Mouse (Mus musculus) heart, adult 9 months (tissue): Measurements from ENCODE around the gene Elp1.

Source experiments
- DNase-seq, 2 experiments: peaks; one replicate each; pipeline ENCODE4 v3.0.0; 2022; ENCODE audit warnings: low spot score in 2 of 2

Elp1 gene

GRCm38 (mm10) chr4:56702234-56702633 is 99.9 kb downstream of the Elp1 start:
- no peak for DNase-seq
